Mouse (Mus musculus): ENCODE data around the gene Fabp3.

Fabp3 gene

GRCm38 (mm10) chr4:130292271-130292670 is 16.1 kb upstream of the Fabp3 start:
- in situ Hi-C loops (cut with MboI; ENCODE audit: low sequenced_read_pairs) = no loop called here

DNA sequence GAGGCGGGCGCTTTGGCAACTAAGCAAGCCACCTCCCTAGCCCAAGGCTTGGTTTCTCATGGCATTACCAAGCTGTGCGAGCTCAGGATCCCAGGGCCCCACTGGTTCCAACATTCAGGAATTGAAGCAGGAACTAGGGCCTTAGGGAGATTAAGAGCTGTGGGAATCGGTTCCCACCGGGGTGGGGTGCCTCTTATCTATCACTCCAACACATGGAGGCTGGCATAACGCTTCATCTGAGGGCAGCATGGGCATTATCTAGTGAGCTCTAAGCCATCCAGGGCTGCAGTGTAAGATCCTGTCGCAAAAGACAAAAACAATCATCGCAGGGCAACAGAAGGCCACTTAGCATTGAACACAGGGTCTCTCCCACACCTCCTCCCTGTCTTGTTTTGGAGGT is 13.9 kb upstream of the Fabp3 start:
- in situ Hi-C loops (cut with MboI; ENCODE audit: low sequenced_read_pairs) = no loop called here

- in situ Hi-C loops (cut with MboI; ENCODE audit: low sequenced_read_pairs) = no loop called here
These were observed 13.2 kb upstream of the Fabp3 start for GRCm38 (mm10) chr4:130295047-130295745.

DNA sequence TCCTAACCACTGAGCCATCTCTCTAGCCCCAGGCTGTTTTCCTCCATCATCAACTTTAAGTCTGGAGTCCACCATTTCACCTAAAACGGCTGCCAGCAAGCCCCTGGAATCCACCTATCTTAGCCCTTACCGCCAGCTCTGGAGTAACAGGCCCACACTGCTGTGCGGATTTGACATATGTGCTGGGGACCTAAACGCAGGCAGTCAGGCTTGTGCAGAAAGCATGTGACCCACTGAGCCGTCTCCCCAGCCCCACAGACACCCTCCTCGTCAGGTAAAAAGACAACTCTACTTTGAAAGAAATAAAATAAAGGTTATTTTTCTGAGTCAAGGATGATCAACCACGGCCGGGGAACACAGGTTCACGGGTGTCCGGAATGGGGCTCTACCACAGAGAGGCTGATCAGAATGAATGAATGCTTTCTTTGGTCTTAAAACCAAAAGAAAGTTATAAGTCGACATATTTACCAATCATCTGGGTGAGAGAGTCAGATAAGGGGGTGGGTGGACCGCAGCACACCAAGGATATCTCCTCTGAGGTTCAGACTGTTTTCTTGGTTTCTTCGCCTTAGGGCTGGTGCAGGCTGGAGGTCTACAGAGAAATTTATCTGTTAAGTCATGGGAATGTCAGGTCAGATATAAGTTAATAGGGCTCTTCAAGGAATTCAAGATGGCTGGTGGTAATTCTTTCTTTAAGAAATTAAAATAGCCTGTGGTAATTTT is 12.0 kb upstream of the Fabp3 start:
- in situ Hi-C loops (cut with MboI; ENCODE audit: low sequenced_read_pairs) = no loop called here

DNA sequence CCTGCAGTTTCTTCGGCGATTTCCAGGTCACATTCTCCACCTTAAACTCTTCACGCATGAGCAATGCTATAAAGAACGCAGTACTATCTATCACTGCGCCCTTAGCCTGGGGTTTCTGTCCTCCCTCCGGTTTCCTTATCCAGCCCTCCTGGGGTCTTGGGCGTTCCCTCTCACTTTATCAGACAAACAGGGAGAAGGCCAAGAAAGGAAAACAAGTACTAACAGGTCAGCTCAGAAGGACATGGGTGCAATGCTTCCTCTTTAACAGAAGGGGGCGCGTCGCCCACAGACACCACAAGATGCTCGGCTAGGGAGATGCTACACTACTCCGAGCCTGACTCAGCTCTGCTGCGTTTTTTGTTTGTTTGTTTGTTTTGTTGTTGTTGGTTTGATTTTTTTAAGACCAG is 11.3 kb upstream of the Fabp3 start:
- in situ Hi-C loops (cut with MboI; ENCODE audit: low sequenced_read_pairs) = no loop called here

DNA sequence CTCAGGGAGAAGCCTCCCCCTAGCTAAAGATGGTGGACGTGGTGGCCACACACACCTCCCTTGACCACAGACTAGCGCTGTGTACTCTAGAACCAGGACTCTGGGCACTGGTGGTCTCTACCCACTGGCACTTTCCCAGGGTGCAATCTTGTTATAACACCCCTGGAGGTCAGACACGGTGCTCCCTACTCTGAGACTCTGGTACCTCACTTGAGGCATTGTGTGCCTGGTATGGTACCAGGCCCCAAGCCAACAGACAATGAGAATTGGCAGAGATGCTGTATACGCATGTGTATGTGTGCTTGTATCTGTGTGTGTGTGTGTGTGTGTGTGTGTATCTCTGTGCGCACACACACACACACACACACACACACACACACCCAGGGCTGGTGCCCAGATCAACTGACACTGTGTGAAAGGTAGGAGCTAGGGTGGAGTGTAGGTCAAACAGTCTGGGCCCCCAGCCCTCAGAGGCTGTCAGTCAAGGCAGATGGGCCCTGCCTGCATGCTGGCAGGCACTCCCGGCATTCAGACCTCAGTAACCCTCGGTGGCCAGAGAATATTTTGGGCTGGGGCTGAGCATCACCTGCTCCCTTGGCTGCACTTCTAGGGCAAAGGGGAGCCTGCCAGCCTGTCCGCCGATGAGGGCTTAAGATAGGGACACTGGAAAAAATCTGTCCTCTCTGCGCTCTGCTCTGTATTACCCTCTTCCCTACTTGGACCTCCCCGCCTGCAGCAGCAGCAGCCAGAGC is 9.3 kb upstream of the Fabp3 start:
- in situ Hi-C loops (cut with MboI; ENCODE audit: low sequenced_read_pairs) = no loop called here

DNA sequence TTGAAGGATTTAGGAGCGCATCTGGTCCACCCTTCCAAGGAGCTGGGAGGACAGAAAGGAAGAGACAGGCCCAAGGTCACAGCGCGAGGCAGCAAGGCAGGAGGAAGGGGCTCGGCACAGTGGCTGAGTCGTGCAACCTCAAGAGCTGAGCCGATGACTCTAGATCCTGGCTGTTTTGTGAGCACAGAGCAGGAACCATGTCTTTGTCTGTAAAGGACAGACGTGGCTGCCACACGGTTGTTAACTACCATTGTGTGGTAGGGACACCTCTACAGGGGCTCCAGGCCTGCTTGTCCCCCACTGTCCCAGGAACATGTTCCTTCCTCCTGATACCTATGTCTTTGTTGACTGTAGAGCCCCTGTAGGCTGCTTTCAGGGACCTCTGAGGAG is 8.8 kb upstream of the Fabp3 start:
- in situ Hi-C loops (cut with MboI; ENCODE audit: low sequenced_read_pairs) = no loop called here

DNA sequence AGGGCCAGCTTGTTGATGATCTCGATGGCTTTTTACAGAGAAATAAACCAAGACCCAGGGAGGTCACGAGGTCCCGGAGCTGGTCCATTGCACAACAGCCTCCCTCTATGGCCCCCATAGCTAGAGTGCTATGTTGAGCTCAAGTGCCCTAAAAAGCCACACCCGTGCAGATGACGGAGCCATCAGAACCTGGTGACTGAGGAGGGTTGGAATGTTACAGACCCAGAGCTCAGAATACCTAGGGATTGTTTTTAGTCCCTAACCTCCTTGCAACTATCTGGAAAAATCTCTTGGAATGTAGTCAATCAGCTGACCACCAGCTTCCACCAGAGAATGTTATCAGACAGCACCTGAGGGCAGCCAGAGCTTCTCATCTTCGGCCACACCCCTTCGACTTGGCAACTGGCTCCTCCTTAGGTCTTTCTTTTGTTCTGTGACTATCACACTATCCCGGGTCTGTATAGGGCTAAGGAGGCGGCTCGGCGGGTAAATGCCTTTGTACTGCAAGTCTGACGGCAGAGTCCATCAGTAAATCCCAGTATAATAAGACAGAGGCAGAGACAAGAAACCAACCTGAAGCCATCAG is 6.0 kb upstream of the Fabp3 start:
- in situ Hi-C loops (cut with MboI; ENCODE audit: low sequenced_read_pairs) = no loop called here

- in situ Hi-C loops (cut with MboI; ENCODE audit: low sequenced_read_pairs) = no loop called here
These were observed 3.6 kb upstream of the Fabp3 start for GRCm38 (mm10) chr4:130304746-130305145.

- in situ Hi-C loops (cut with MboI; ENCODE audit: low sequenced_read_pairs) = no loop called here
These were observed 1.4 kb upstream of the Fabp3 start for GRCm38 (mm10) chr4:130306796-130307630.

- in situ Hi-C loops (cut with MboI; ENCODE audit: low sequenced_read_pairs) = no loop called here
These were observed 554 bp upstream of the Fabp3 start for GRCm38 (mm10) chr4:130307851-130308230.

DNA sequence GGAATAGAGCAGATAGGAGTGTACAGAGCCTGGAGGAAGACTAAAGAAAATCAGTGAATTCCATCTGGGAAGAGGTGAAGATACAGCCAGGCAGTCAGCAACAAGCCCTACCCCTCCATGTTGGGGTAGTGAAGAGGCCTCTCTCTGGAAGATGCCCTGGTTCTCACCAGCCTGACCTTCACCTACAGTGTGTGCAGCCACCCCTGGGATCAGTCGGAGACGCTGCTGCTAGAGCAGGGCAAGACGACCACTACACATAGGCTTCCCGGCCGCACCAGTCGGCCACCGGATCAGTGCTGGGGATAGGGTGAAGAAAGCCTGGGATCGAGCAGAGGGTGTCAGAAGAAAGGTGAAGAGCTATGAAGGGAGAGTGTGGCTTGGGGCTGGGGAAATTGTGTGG is 859 bp downstream of the Fabp3 start:
- in situ Hi-C loops (cut with MboI; ENCODE audit: low sequenced_read_pairs) = no loop called here

DNA sequence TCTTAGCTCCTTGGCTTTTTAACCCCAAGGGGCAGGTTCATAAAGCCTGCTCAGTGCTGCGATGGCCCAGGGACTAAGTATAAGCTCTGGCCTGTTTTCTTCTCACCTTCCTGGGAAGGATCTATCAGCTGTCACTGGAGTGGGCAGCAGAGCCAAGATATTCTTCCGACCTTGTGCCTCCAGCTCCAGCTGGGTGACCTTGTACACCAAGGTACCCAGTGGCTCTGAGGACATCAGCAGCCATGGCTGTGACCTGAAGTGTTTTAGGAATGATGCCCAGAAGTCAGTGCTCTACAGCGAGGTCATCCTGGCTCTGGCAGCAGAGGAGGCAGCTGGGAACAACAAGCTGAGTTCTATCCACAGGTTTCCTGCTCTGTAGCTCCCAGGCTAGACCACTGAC is 4.1 kb downstream of the Fabp3 start:
- in situ Hi-C loops (cut with MboI; ENCODE audit: low sequenced_read_pairs) = no loop called here

- in situ Hi-C loops (cut with MboI; ENCODE audit: low sequenced_read_pairs) = no loop called here
These were observed 5.2 kb downstream of the Fabp3 start for GRCm38 (mm10) chr4:130313552-130313951.

DNA sequence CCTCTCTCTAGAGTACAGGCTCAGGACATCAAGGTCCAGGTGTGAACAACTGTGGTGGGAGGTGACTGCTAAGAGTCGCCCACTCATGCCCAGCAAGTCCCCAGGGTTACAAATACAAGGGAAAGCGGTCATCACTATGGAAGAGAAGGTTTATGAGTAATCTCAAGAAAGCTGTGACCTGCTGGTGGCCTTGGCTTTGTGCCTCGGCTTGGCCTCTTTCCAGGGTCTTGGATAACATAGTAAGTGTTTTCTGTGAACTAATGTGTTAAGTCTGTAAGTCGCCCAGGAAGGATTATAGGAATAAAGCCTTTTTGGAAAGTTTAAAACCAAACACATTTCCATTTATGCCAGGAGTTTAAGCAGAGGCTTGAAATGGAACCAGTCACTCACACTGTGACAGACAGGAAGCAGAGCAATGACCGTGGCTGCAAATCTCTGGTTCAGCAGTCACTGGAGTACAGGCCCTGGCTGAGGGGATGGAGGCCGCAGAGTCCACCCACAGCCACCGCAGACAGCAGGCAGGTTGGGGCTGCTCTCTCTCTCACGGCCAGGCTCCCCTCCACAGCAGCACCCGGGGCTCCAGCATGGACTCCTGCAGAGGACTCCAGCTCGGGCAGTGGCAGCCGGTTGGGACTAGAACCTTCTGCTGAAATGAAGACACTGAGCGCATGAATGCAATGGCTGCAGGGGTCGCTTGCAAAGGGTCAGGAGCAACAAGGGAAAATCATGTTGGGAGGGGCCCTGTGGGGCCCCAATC is 7.6 kb downstream of the Fabp3 start:
- in situ Hi-C loops (cut with MboI; ENCODE audit: low sequenced_read_pairs) = no loop called here

- in situ Hi-C loops (cut with MboI; ENCODE audit: low sequenced_read_pairs) = no loop called here
These were observed 8.3 kb downstream of the Fabp3 start for GRCm38 (mm10) chr4:130316691-130317090.

DNA sequence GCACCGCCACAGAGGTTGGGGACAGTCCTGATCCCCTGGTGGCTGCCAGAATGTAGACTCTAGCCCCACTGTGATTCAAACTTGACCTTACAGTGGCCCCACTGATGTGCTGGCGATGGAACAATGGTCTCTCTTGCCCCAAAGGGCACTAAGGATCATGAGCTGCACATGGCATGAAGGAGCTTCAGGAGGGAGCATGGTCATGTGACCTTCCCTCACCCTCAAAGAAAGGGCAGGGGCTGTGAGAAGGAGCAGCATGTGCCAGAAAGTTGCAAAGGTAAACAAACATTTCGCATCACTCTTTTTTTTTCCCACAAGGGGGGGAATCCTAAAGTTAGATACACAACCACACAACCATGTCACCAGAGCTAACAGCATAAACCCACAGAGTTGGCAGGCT is 9.7 kb downstream of the Fabp3 start:
- in situ Hi-C loops (cut with MboI; ENCODE audit: low sequenced_read_pairs) = no loop called here

DNA sequence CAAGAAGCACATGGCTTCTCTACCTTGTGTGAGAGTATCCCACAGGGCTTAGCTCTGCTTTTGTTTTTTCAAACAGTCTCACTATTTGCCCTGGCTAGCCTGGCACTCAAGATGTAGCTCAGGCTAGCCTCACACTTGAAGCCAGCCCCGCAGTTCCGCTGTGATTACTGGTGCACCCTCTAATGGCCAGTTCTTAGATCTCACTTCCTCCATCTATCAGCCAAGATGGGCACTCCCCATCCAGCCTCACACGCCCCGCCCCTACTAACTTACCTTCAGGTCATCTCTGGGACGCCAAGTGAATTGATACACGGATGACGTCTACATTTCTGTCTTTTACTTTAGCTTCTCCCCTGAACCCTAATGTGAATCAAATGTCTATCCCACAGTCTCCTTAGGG is 11.2 kb downstream of the Fabp3 start:
- in situ Hi-C loops (cut with MboI; ENCODE audit: low sequenced_read_pairs) = no loop called here

DNA sequence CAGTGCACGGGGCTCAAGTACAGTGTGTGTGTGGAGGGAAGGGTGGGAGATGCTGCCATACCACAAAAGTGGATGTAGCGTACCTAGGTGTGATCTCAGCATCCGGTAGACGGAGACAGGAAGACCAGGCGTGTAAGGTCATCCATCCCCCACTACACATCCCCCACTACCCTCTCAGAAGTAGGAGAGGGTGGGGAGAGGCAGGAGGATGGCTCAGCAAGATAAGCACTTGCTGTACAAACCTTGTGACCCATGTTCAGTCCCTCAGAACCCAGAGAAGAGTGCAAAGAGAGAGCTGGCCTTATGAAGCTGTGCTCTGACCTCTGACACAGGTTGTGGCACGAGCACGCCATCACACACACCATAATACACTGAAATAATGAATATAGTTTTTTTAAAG is 13.2 kb downstream of the Fabp3 start:
- in situ Hi-C loops (cut with MboI; ENCODE audit: low sequenced_read_pairs) = no loop called here

DNA sequence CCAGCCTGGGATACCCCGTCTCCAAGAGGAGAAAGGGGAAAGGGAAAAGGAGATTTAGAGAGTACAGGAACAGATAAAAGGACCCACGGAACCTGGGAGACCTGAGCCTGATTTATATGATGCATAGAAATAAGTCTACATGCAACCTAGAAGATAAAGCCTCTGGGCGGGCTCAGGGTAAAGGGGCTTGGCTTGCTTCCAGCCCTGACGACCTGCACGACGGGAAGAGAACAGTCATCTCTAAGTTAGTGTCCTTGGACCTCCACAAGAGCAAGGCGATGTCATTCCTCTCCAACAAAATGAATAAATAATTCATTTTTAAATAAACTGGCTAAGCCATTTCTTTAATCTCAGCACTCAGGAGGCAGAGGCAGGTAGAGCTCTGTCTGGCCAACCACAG is 14.2 kb downstream of the Fabp3 start:
- in situ Hi-C loops (cut with MboI; ENCODE audit: low sequenced_read_pairs) = no loop called here

Measured in CH12F3 (cell line).